Mouse (Mus musculus) erythroblast, embryonic 14.5 days (primary cell): ENCODE data around the gene Kcnk1.

Experiments used
- GATA1 ChIP-seq: IDR thresholded peaks from 2 replicates; pipeline ENCODE4 v1.6.1; 2012; ENCODE audit warnings: low read length, inconsistent platforms, mixed read lengths
- TAL1 ChIP-seq: IDR thresholded peaks from 3 replicates; pipeline ENCODE4 v1.6.1; 2012; ENCODE audit warnings: low read length, inconsistent platforms, mixed read lengths

GRCm38 (mm10) chr8:126008945-126009344 lies 14.0 kb downstream of the Kcnk1 start:
- TF ChIP-seq GATA1 (no peak), TAL1 (no peak)
